Mouse (Mus musculus) limb, embryonic 14.5 days (tissue): ENCODE measurements around the gene Zbtb3. TPM values are rescaled to one million over a fixed set of nuclear protein-coding genes. Genes with fewer than 3 reads are reported as not detected.
"Not testable (repeated sequence)": the region's sequence is repeated elsewhere in the genome, so short reads cannot be mapped to it uniquely, and the experiment has no call there.

ENCODE experiments used
- ATAC-seq: fragments of 200-750 bp; cut with Nextera tagmentation; 2 replicates; pipeline ENCODE4 v1.8.0; 2017; ENCODE audit warnings: low read depth, moderate number of reproducible peaks, moderate TSS enrichment; ENCODE audit not compliant: low FRiP score
- DNase-seq: peaks from one replicate; pipeline ENCODE4 v3.0.0-alpha.2; 2015; ENCODE audit warnings: low spot score
- H3K27ac ChIP-seq: fragments of 300-500 bp; sonication (generic); replicated peaks from 2 replicates; pipeline ENCODE4 v1.5.1; 2014; ENCODE audit warnings: low read depth, mild to moderate bottlenecking, low read length, moderate library complexity, mixed read lengths
- H3K27me3 ChIP-seq: fragments of 300-500 bp; sonication (generic); 2 replicates; pipeline ENCODE4 v1.6.1; 2014; ENCODE audit warnings: low read length, mixed read lengths; ENCODE audit not compliant: control insufficient read depth, insufficient read depth
- H3K36me3 ChIP-seq: fragments of 300-500 bp; sonication (generic); 2 replicates; pipeline ENCODE4 v1.6.1; 2014; ENCODE audit warnings: mild to moderate bottlenecking, low read length, moderate library complexity, mixed read lengths; ENCODE audit not compliant: control insufficient read depth, insufficient read depth
- H3K4me1 ChIP-seq: fragments of 300-500 bp; sonication (generic); 2 replicates; pipeline ENCODE4 v1.6.1; 2014; ENCODE audit warnings: antibody characterized with exemption, low read length, mixed read lengths; ENCODE audit not compliant: control insufficient read depth, insufficient read depth
- H3K4me2 ChIP-seq: fragments of 300-500 bp; sonication (generic); replicated peaks from 2 replicates; pipeline ENCODE4 v1.6.1; 2014; ENCODE audit warnings: low read depth, mild to moderate bottlenecking, low read length, moderate library complexity; ENCODE audit not compliant: severe bottlenecking
- H3K4me3 ChIP-seq: fragments of 300-500 bp; sonication (generic); replicated peaks from 2 replicates; pipeline ENCODE4 v1.5.1; 2014; ENCODE audit warnings: low read length
- H3K9ac ChIP-seq: fragments of 300-500 bp; sonication (generic); 2 replicates; pipeline ENCODE4 v1.6.1; 2014; ENCODE audit warnings: mild to moderate bottlenecking, low read depth, low read length, moderate library complexity; ENCODE audit not compliant: severe bottlenecking
- H3K9me3 ChIP-seq: fragments of 300-500 bp; sonication (generic); 2 replicates; pipeline ENCODE4 v1.6.1; 2016; ENCODE audit warnings: low read length; ENCODE audit not compliant: control insufficient read depth
- POLR2A ChIP-seq: fragments of 200-500 bp; IDR thresholded peaks from 2 replicates; pipeline ENCODE4 v1.8.0; 2012; ENCODE audit warnings: inconsistent platforms, mild to moderate bottlenecking, moderate library complexity, borderline replicate concordance; ENCODE audit not compliant: insufficient read depth, insufficient read length; ENCODE audit errors: extremely low read depth
- WGBS: fragments of 180-500 bp; shearing (Covaris S2); extraction: QIAGEN DNeasy Blood & Tissue Kit; methylation state at CpG from one replicate; pipeline ENCODE4 v1.1.7; 2014; 5-methylcytosine and 5-hydroxymethylcytosine counted together
- polyA plus RNA-seq, 2 experiments: library from polyadenylated mRNA; depleted of rRNA in 1 of 2; stranded (reverse) in 1 of 2; unstranded in 1 of 2; fragments of >200 nt; fragmentation: Nextera tagmentation in 1 of 2; extraction: Ambion mirVana in 1 of 2; gene quantifications; 2 replicates each; pipeline versions ENCODE4 v1.2.1 to v1.2.3; 2012 to 2014

Zbtb3 gene
- polyA plus RNA-seq, 2 experiments, result 3.9 to 5.3 TPM

DNA sequence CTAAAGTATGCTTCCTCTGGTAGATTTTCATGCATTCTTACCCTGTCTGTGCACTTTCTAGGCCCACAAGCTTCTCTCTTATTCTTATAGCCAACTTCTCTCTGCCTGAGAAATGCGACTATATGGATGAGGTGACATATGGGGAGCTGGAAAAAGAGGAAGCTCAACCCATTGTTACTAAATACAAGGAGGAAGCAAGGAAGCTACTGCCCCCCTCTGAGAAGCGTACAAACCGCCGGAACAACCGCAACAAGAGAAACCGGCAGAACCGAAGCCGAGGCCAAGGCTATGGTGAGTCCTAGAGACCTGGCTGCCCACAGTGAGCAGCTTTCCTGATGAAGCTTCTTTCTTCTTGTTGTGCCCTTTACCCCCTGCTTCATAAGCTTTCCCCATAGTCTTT lies 27.3 kb downstream of the Zbtb3 start, which contains the start of gene AC129217.1:
Gene AC129217.1, plus strand, starts transcription at position 114 of the 400 bp plus-strand sequence.
- 88% methylated on average over 8 of the region's 8 CpGs for WGBS
- Histone ChIP-seq H3K4me2 (no peak within 1 kb of the TSS), H3K36me3 (peaks cover 99% of the 10 kb centered on the region), H3K27ac (no peak within 1 kb of the TSS), H3K9me3 (no peaks in the 10 kb centered on the region), H3K9ac (no peak within 1 kb of the TSS), H3K4me3 (no peak within 1 kb of the TSS), H3K27me3 (no peaks in the 10 kb centered on the region), H3K4me1 (no peaks in the 10 kb centered on the region)
- DNase-seq (no peak), ATAC-seq (no peak)
- TF ChIP-seq POLR2A, result no peak

DNA sequence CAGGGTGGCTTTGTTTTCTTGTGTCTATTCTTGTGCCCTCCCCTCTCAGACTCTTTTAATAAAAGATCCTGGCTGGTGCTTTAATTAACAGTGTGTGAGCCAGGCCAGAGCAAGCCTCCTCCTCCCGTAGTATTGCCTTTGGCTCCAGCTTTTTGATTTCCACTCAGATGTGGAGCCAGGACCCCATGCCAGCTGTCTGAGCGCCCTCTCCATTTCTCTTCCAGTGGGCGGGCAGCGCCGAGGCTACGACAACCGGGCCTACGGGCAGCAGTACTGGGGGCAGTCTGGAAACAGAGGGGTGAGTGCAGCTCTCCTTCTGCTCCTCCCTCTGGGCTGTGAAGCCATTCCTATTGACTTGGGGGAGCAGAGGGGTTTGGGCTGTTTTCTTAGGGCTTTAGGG lies 28.3 kb downstream of the Zbtb3 start:
- 94% methylated on average over 8 of the region's 8 CpGs for WGBS
- Histone ChIP-seq H3K4me2 (no peak overlapping the region), H3K4me3 (no peak overlapping the region), H3K9ac (no peak overlapping the region), H3K27ac (no peak overlapping the region), H3K4me1 (no peaks in the 10 kb centered on the region), H3K9me3 (no peaks in the 10 kb centered on the region), H3K27me3 (no peaks in the 10 kb centered on the region), H3K36me3 (peaks cover 100% of the 10 kb centered on the region)
- ATAC-seq (no peak), DNase-seq (no peak)
- no peak for TF ChIP-seq POLR2A

DNA sequence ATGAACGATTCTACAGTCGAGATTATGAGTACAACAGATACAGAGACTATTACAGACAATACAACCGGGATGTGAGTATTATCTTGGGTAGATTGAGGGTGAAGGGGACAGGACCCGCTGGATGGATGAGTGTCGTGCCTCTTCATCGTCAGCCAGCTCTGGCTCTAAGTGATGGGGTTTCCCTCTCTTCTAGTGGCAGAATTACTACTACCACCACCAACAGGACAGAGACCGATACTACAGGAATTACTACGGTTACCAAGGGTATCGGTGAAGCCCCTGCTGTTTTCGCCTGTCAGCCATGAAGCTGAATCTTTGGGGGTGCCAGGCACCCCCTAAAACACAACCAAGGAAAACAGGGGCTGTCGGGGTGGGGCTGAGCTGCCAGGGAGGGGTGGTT lies 28.9 kb downstream of the Zbtb3 start:
- H3K9ac ChIP-seq, result no peak overlapping the region
- 88% methylated on average over 11 of the region's 11 CpGs for WGBS
- no peaks in the 10 kb centered on the region for H3K4me1 ChIP-seq
- no peak overlapping the region for H3K4me3 ChIP-seq
- no peak for TF ChIP-seq POLR2A
- H3K36me3 ChIP-seq, result peaks cover 94% of the 10 kb centered on the region
- ATAC-seq (no peak), DNase-seq (no peak)
- H3K27ac ChIP-seq, result no peak overlapping the region
- no peak overlapping the region for H3K4me2 ChIP-seq
- no peaks in the 10 kb centered on the region for H3K9me3 ChIP-seq
- no peaks in the 10 kb centered on the region for H3K27me3 ChIP-seq

DNA sequence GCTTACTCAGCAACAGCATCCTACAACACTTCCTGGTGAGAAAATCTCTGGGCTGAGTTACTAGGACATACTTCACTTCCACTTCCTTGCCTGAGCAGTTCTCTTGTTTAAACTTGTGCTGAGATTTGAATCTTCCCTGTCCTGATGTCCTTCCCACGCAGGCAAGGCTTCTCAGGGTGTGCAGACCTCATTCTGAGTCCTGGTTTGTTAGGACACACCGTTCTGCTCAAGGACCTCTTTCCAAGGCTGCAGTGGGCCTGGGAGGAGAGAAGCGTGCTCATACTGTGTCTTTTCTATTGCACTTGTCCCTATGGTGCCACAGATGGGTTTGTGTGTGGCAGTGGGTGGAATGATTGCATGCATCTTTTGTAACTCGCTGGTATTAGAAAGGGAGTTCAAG lies 30.6 kb downstream of the Zbtb3 start:
- no peak for TF ChIP-seq POLR2A
- Histone ChIP-seq H3K4me2 (no peak overlapping the region), H3K36me3 (peaks cover 77% of the 10 kb centered on the region), H3K9ac (no peak overlapping the region), H3K4me3 (no peak overlapping the region), H3K27me3 (no peaks in the 10 kb centered on the region), H3K4me1 (peaks cover under 1% of the 10 kb centered on the region; the same call in 1 of the 2 replicates), H3K9me3 (no peaks in the 10 kb centered on the region), H3K27ac (no peak overlapping the region)
- WGBS, result 89% methylated on average over 4 of the region's 4 CpGs
- DNase-seq (no peak), ATAC-seq (no peak)

DNA sequence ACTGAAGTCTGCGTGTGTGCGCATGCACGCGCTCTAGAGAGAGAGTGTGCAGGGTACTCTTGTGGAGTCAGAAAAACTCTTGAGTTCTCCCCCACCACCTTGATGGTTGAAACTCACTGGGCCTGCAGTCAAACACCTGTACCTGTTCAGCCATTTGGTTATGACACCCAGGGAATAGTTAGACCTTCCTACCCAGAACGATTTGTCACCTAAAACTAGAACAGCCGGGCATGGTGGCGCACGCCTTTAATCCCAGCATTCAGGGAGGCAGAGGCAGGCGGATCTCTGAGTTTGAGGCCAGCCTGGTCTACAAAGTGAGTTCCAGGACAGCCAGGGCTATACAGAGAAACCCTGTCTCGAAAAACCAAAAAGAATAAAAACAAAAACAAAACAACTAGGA lies 34.0 kb downstream of the Zbtb3 start:
- H3K36me3 ChIP-seq, result peaks cover 44% of the 10 kb centered on the region
- ATAC-seq, result not testable (repeated sequence)
- WGBS, result 98% methylated on average over 10 of the region's 10 CpGs

DNA sequence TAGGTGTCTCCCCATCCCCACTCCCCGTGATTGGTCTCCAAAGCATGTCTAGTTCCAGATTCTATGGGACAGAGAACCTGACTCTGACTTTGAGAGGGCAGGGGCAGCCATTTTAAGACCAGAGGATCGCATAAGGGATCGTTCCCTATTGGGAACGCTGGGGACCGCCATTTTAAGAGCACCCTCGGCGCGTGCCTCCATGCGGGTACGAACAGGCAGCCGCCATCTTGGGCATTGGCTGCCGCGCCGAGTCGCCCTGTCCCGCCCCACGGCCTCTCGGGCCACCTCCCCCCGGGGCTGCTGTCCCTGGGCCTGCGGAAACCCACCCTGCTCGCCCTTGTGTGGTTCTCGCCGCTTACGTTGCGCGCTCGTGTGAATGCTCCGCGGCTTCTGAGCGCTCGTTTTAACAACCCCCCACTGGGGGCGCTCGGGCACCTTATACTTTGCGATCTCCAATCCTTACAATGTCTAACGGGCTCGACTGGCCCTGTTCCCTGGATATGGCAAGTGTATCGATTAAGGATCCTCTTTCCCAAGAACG lies 35.0 kb downstream of the Zbtb3 start, which contains the start of gene Bscl2:
Gene Bscl2, plus strand, starts transcription at position 217 of the 541 bp plus-strand sequence.
- peak within 1 kb of the TSS; percentile 77 for H3K9ac ChIP-seq
- H3K36me3 ChIP-seq, result peaks cover 35% of the 10 kb centered on the region
- DNase-seq (peak; percentile 85), ATAC-seq (peak; percentile 87)
- no peaks in the 10 kb centered on the region for H3K9me3 ChIP-seq
- H3K4me2 ChIP-seq, result peak within 1 kb of the TSS; percentile 76
- under 1% methylated on average over 31 of the region's 38 CpGs for WGBS
- peak within 1 kb of the TSS; percentile 97 for H3K27ac ChIP-seq
- TF ChIP-seq POLR2A, result 0 out of 2 replicates have a peak, but pooled peaks have one; percentile 49
- H3K4me1 ChIP-seq, result peaks cover 25% of the 10 kb centered on the region
- no peaks in the 10 kb centered on the region for H3K27me3 ChIP-seq
- H3K4me3 ChIP-seq, result peak within 1 kb of the TSS; percentile 51

More for the DNA sequence above, 34.0 kb downstream of the Zbtb3 start:
- not testable (repeated sequence) for H3K27ac ChIP-seq, H3K27me3 ChIP-seq, H3K4me3 ChIP-seq, H3K4me2 ChIP-seq, DNase-seq, H3K9me3 ChIP-seq, H3K9ac ChIP-seq
- H3K4me1 ChIP-seq, result peaks cover 25% of the 10 kb centered on the region
